Mouse (Mus musculus) liver, adult 2 months (tissue): Measurements from ENCODE around the gene Olfr1261.

Experiments used
- CTCF ChIP-seq: fragments of 200-500 bp; IDR thresholded peaks from 2 replicates; pipeline ENCODE4 v1.5.1; 2011; ENCODE audit warnings: low read depth, low read length, control low read depth
- POLR2A ChIP-seq: fragments of 200-500 bp; IDR thresholded peaks from 2 replicates; pipeline ENCODE4 v1.6.1; 2011; ENCODE audit warnings: low read length, control low read depth; ENCODE audit not compliant: insufficient read depth; ENCODE audit errors: extremely low read depth

GRCm38 (mm10) chr2:90011831-90012230, 20.8 kb downstream of the Olfr1261 start, which contains the start of gene Olfr1263:
- no peak for TF ChIP-seq CTCF
- TF ChIP-seq POLR2A, result no peak
